ENCODE assay signal across 17 mouse cellular contexts in genomic region chr7:30454259-30454658, GRCm38 (mm10). TPM values are rescaled to one million over a fixed set of nuclear protein-coding genes. Genes with fewer than 3 reads are reported as not detected.
A peak's percentile ranks its signal among the peaks of the same experiment; 100 is the strongest.
DNase-seq lines count a peak whose midpoint lies in the region; ATAC-seq lines count a peak whose summit lies in the region.
"Had no signal": no experiment of that assay in that cellular context is flagged by ENCODE, and none has a peak within 500 bp of the region (broad histone marks: within the 10 kb centered on the region; RNA-seq: fewer than 3 reads in every experiment).

No protein-coding gene starts in this region.

- H3K4me1 ChIP-seq in kidney, embryonic 16.5 days (ENCODE audit: insufficient read depth, low read length): peaks cover 17% of the 10 kb centered on the region; the same call in 1 of the 2 replicates
- peaks cover 17% of the 10 kb centered on the region for H3K4me1 ChIP-seq in intestine, embryonic 15.5 days (replicated peaks)
- H3K4me1 ChIP-seq in neural tube, embryonic 15.5 days: peaks cover 32% of the 10 kb centered on the region

- peak overlapping the region; percentile 44 for H3K4me2 ChIP-seq in kidney, embryonic 16.5 days (replicated peaks; ENCODE audit: low read depth, low read length)
- peak overlapping the region; percentile 48 for H3K4me2 ChIP-seq in intestine, embryonic 15.5 days (replicated peaks)
- H3K4me2 ChIP-seq in neural tube, embryonic 15.5 days: peak overlapping the region; percentile 50; the same call in 1 of the 2 replicates

- no peak overlapping the region for H3K9ac ChIP-seq in kidney, embryonic 16.5 days (replicated peaks; ENCODE audit: low read length)
- no peak overlapping the region for H3K9ac ChIP-seq in intestine, embryonic 15.5 days
- H3K9ac ChIP-seq in neural tube, embryonic 15.5 days (replicated peaks): no peak overlapping the region
- H3K9ac ChIP-seq: lung, embryonic 15.5 days had no signal

- WGBS in kidney, embryonic 16.5 days: 3% methylated on average over 6 of the region's 6 CpGs
- WGBS in intestine, embryonic 15.5 days: 15% methylated on average over 6 of the region's 6 CpGs
- 10% methylated on average over 6 of the region's 6 CpGs for WGBS in neural tube, embryonic 15.5 days

- no peak for ATAC-seq in kidney, embryonic 16.5 days (ENCODE audit: low FRiP score, low TSS enrichment)
- peak; percentile 25; the same call in 1 of the 2 replicates for ATAC-seq in intestine, embryonic 15.5 days
- ATAC-seq in neural tube, embryonic 15.5 days (ENCODE audit: low FRiP score): no peak

- no peak overlapping the region for H3K27ac ChIP-seq in kidney, embryonic 16.5 days (ENCODE audit: low read length)
- H3K27ac ChIP-seq in intestine, embryonic 15.5 days: no peak overlapping the region
- no peak overlapping the region for H3K27ac ChIP-seq in neural tube, embryonic 15.5 days (replicated peaks)
- H3K27ac ChIP-seq: lung, embryonic 15.5 days had no signal

- H3K4me3 ChIP-seq in kidney, embryonic 16.5 days (ENCODE audit: low read length): peak overlapping the region; percentile 24; the same call in 1 of the 2 replicates
- peak overlapping the region; percentile 17; the same call in 1 of the 2 replicates for H3K4me3 ChIP-seq in intestine, embryonic 15.5 days (replicated peaks)
- peak overlapping the region; percentile 23; the same call in 1 of the 2 replicates for H3K4me3 ChIP-seq in neural tube, embryonic 15.5 days (replicated peaks)
- H3K4me3 ChIP-seq: lung, embryonic 15.5 days; myocyte had no signal

- H3K36me3 ChIP-seq in kidney, embryonic 16.5 days (ENCODE audit: insufficient read depth, low read length): no peaks in the 10 kb centered on the region
- no peaks in the 10 kb centered on the region for H3K36me3 ChIP-seq in intestine, embryonic 15.5 days
- H3K36me3 ChIP-seq in neural tube, embryonic 15.5 days: no peaks in the 10 kb centered on the region
- H3K36me3 ChIP-seq: G1E; lung, embryonic 15.5 days had no signal

- DNase-seq in kidney, postnatal 25 days: no peak
- DNase-seq in R1 (ENCODE audit: low read depth, low spot score): peak; percentile 48
- DNase-seq in layer of hippocampus, adult 8-10 months (ENCODE audit: low spot score in 2 of 2): no peak
- DNase-seq in urinary bladder, adult 2 months (ENCODE audit: low spot score): no peak
- no peak for DNase-seq in adrenal gland, adult 2 months
- DNase-seq: adrenal gland, postnatal 10 days; cerebellum, adult 18-20 months; heart, postnatal 36 days had no signal

- peaks cover 73% of the 10 kb centered on the region for H3K27me3 ChIP-seq in kidney, embryonic 16.5 days (ENCODE audit: insufficient read depth, low read length)
- H3K27me3 ChIP-seq in intestine, embryonic 15.5 days (replicated peaks): peaks cover 71% of the 10 kb centered on the region
- peaks cover 67% of the 10 kb centered on the region for H3K27me3 ChIP-seq in neural tube, embryonic 15.5 days (replicated peaks)

- no peaks in the 10 kb centered on the region for H3K9me3 ChIP-seq in kidney, embryonic 16.5 days (ENCODE audit: low read length)
- H3K9me3 ChIP-seq in intestine, embryonic 15.5 days: no peaks in the 10 kb centered on the region
- no peaks in the 10 kb centered on the region for H3K9me3 ChIP-seq in neural tube, embryonic 15.5 days (replicated peaks)
- H3K9me3 ChIP-seq: G1E; lung, embryonic 15.5 days had no signal

RNA-seq across cellular contexts. Expression of gene Kirrel2, which starts 3.2 kb away (rescaled TPM):
- 0.78 and 1.1 TPM in 2 replicates for polyA plus RNA-seq in kidney, embryonic 16.5 days (2015; fragmentation: Nextera tagmentation; extraction: Ambion mirVana)
- 2.0 and 3.0 TPM in 2 replicates for polyA plus RNA-seq in intestine, embryonic 15.5 days (2015; fragmentation: Nextera tagmentation; extraction: Ambion mirVana)
- polyA plus RNA-seq in neural tube, embryonic 15.5 days (2015; fragmentation: Nextera tagmentation; extraction: Ambion mirVana): 0.15 and 0.36 TPM in 2 replicates
- total RNA-seq in layer of hippocampus, adult 8-10 months (2022): 10 to 100 TPM in 3 of 4 experiments, 1 to 10 TPM in 1; 9.6 to 13.7 (median 11.2) TPM
- polyA plus RNA-seq in urinary bladder, adult 2 months (2012; rRNA removed): not detected in 2 replicates
- not detected for total RNA-seq in adrenal gland, adult 2 months (2021)
- not detected in 2 replicates for polyA plus RNA-seq in adrenal gland, adult 2 months (2012; rRNA removed)
- total RNA-seq: adrenal gland, postnatal 10 days; G1E; gastrocnemius, adult 8-10 months; heart, postnatal 36 days had no signal
- polyA plus RNA-seq: G1E; lung, embryonic 15.5 days; myocyte had no signal

RNA-seq across cellular contexts. Expression of gene Nphs1, which starts 3.9 kb away (rescaled TPM):
- 5.4 and 5.5 TPM in 2 replicates for polyA plus RNA-seq in kidney, embryonic 16.5 days (2015; fragmentation: Nextera tagmentation; extraction: Ambion mirVana)
- 1.3 and 3.3 TPM in 2 replicates for polyA plus RNA-seq in intestine, embryonic 15.5 days (2015; fragmentation: Nextera tagmentation; extraction: Ambion mirVana)
- 0.14 and 0.23 TPM in 2 replicates for polyA plus RNA-seq in neural tube, embryonic 15.5 days (2015; fragmentation: Nextera tagmentation; extraction: Ambion mirVana)
- 1 to 10 TPM; 1.5 to 1.9 (median 1.6) TPM for total RNA-seq in layer of hippocampus, adult 8-10 months (2022)
- polyA plus RNA-seq in urinary bladder, adult 2 months (2012; rRNA removed): not detected in 2 replicates
- not detected for total RNA-seq in adrenal gland, adult 2 months (2021)
- not detected in 2 replicates for polyA plus RNA-seq in adrenal gland, adult 2 months (2012; rRNA removed)
- total RNA-seq: adrenal gland, postnatal 10 days; gastrocnemius, adult 8-10 months; heart, postnatal 36 days had no signal
- polyA plus RNA-seq: G1E; lung, embryonic 15.5 days had no signal

RNA-seq across cellular contexts. Expression of gene Aplp1, which starts 8.9 kb away (rescaled TPM):
- 27.9 and 31.5 TPM in 2 replicates for polyA plus RNA-seq in kidney, embryonic 16.5 days (2015; fragmentation: Nextera tagmentation; extraction: Ambion mirVana)
- 39.0 and 40.8 TPM in 2 replicates for polyA plus RNA-seq in intestine, embryonic 15.5 days (2015; fragmentation: Nextera tagmentation; extraction: Ambion mirVana)
- polyA plus RNA-seq in neural tube, embryonic 15.5 days (2015; fragmentation: Nextera tagmentation; extraction: Ambion mirVana): 577 and 709 TPM in 2 replicates
- 1,000 to 10,000 TPM; 1,209 to 1,263 (median 1,238) TPM for total RNA-seq in layer of hippocampus, adult 8-10 months (2022)
- polyA plus RNA-seq in urinary bladder, adult 2 months (2012; rRNA removed): 4.2 and 4.5 TPM in 2 replicates
- 10 to 100 TPM; 22.7 to 43.2 TPM for total RNA-seq in adrenal gland, adult 2 months (2021)
- 37.7 and 54.1 TPM in 2 replicates for polyA plus RNA-seq in adrenal gland, adult 2 months (2012; rRNA removed)
- polyA plus RNA-seq: G1E had no signal

RNA-seq across cellular contexts. Expression of gene Nfkbid, which starts 32.7 kb away (rescaled TPM):
- polyA plus RNA-seq in kidney, embryonic 16.5 days (2015; fragmentation: Nextera tagmentation; extraction: Ambion mirVana): 1.6 and 2.0 TPM in 2 replicates
- 2.1 and 2.4 TPM in 2 replicates for polyA plus RNA-seq in intestine, embryonic 15.5 days (2015; fragmentation: Nextera tagmentation; extraction: Ambion mirVana)
- 2.7 and 3.2 TPM in 2 replicates for polyA plus RNA-seq in neural tube, embryonic 15.5 days (2015; fragmentation: Nextera tagmentation; extraction: Ambion mirVana)
- 1 to 10 TPM; 2.8 to 4.1 (median 3.2) TPM for total RNA-seq in layer of hippocampus, adult 8-10 months (2022)
- polyA plus RNA-seq in urinary bladder, adult 2 months (2012; rRNA removed): 1.8 and 2.0 TPM in 2 replicates
- 1 to 10 TPM; 1.1 to 1.3 TPM for total RNA-seq in adrenal gland, adult 2 months (2021)
- 3.7 and 4.1 TPM in 2 replicates for polyA plus RNA-seq in adrenal gland, adult 2 months (2012; rRNA removed)

RNA-seq across cellular contexts. Expression of gene Hcst, which starts 34.6 kb away (rescaled TPM):
- polyA plus RNA-seq in kidney, embryonic 16.5 days (2015; fragmentation: Nextera tagmentation; extraction: Ambion mirVana): 0.63 and 0.84 TPM in 2 replicates
- polyA plus RNA-seq in intestine, embryonic 15.5 days (2015; fragmentation: Nextera tagmentation; extraction: Ambion mirVana): 2.2 and 2.5 TPM in 2 replicates
- polyA plus RNA-seq in neural tube, embryonic 15.5 days (2015; fragmentation: Nextera tagmentation; extraction: Ambion mirVana): 0.95 and 4.5 TPM in 2 replicates
- total RNA-seq in layer of hippocampus, adult 8-10 months (2022): 1 to 10 TPM in 3 of 4 experiments, not detected in 1; 1.8 to 3.3 (median 2.3) TPM
- polyA plus RNA-seq in urinary bladder, adult 2 months (2012; rRNA removed): 3.3 and 3.8 TPM in 2 replicates
- 1 to 10 TPM; 1.2 to 2.0 TPM for total RNA-seq in adrenal gland, adult 2 months (2021)
- 6.3 and 7.9 TPM in 2 replicates for polyA plus RNA-seq in adrenal gland, adult 2 months (2012; rRNA removed)
- total RNA-seq: gastrocnemius, adult 8-10 months; heart, postnatal 36 days; layer of hippocampus, postnatal 14 days had no signal
- polyA plus RNA-seq: myocyte; testis, adult 2 months had no signal

Comparison
In these comparisons a context has a peak if more than half of its experiments do, and no peak if none do; other contexts are left out.
1. RNA of gene Aplp1, which starts 8.9 kb away (polyA plus RNA-seq): 577 to 709 TPM in neural tube, embryonic 15.5 days; 39.0 to 40.8 TPM in intestine, embryonic 15.5 days, 37.7 to 54.1 TPM in adrenal gland, adult 2 months, 27.9 to 31.5 TPM in kidney, embryonic 16.5 days and 4.2 to 4.5 TPM in urinary bladder, adult 2 months; every median in the first group is over 10 times any median in the second.
2. Peak in every context shown above with its lines, with median percentiles within 50 percentile points of each other: H3K4me2 ChIP-seq and H3K4me3 ChIP-seq.